Mouse (Mus musculus): ENCODE data around the gene Tor1a.
"Not testable (repeated sequence)": the region's sequence is repeated elsewhere in the genome, so short reads cannot be mapped to it uniquely, and the experiment has no call there.

The Tor1a gene

DNA sequence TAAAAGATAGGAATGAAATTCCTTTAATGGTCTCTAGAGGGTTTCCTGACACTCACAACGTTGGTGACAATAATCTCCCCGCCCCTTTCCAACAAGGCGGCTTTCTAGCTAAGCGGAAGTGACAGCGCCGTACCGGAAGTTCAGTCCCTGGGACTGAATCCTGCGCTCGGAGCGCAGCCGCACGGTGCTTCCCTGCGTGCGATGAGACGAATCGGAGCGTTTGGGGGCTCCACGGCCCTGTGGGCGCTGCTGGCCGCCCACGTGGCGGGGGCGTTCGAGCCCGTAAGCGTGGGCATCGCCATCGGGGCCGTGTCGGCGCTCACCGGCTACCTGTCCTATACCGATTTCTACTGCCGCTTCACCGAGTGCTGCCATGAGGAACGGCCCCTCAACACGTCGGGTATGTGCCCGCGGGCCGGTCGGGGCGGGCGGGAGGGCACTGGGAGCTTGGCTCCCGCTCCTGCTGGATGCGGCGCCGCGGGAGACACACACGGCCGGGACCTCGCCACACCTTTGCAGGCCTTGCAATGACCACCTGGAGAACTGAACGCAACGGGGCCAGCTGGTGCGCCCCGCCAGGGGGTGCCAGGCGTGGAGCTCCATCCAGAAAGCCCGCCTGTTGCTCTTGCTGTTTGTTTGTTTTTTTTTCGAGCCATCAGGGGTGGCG, 14.8 kb downstream of the Tor1a start, which contains the start of gene Tor1b:
Gene Tor1b (plus strand): TSS at position 136 of the 667 bp plus-strand sequence.
- peak; percentile 88 for DNase-seq

GRCm38 (mm10) chr2:30952457-30952823, 15.3 kb downstream of the Tor1a start:
- no peak for DNase-seq

DNA sequence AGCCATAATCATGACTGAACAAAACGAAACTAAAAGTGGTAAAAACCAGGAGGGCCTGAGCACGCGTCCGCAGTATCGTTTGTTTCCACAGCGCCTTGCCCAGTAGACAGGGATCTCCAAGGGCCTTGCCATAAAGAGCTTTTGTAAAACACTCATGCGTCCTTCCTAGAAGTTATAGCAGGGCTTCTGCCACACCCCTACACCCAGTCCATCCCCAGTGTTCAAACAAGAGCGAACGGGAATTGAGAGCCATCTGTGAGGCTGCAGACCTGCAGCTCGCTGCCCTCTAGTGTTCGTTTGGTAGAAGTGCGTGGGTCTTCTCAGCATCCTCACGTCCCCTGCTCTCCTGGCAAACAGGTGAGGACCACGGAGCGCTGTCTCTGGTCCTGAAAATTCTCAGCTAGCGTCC, 25.1 kb downstream of the Tor1a start:
- DNase-seq = peak; percentile 78

DNA sequence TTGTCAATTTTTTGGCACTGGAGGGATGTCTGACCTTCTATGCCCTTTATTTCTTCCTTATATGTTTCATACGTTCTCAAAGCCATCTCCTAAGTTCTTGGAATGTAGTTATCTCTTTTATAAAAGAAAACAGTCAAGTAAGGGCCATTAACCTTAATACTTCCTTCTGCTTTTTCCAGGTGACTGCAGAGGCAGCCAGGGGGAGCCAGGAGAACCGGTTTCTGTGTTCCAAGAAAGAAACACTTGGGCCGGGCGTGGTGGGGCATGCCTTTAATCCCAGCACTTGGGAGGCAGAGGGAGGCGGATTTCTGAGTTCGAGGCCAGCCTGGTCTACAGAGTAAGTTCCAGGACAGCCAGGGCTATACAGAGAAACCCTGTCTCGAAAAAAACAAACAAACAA, 25.6 kb downstream of the Tor1a start:
- DNase-seq = not testable (repeated sequence)

DNA sequence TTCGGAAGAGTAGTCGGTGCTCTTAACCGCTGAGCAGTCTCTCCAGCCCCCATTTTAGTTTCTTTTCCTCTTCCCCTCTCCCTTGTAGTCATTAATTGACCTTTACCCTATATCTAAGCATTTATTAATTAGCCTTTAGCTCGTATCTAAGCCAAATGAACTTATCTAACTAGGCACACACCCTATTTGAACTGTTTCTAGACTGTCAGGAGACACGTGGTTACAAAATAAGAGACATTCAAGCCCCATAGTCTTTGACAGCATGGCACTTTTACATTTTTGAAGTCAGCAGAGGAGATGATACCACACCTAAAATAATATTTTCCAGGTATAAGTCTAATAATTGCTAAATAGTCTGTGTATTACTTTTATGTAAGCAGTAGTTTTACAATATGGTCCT, 26.1 kb downstream of the Tor1a start:
- DNase-seq = no peak

DNA sequence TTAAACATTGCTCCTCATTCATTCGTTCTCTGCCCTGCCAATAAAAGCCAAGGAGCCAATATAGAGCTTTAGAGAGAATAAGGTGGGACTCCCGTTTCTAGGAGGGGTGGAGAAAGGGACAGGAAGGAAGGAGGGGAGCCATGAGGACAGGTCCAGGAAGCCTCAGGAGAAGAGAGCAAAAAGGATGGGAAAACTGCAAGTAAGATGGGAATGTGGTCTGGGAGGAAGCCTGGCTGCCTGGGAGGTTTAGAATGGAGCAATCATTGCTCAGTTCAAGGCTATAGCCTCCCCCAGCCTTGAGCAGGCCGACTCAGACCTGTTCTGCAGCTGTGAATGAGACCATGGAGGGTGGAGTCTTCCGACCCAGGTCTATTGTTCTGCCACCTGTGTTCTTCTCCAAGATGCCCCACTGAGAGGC, 29.1 kb downstream of the Tor1a start:
- DNase-seq = no peak

GRCm38 (mm10) chr2:30937731-30938130, 30.0 kb downstream of the Tor1a start:
- no peak for DNase-seq

DNA sequence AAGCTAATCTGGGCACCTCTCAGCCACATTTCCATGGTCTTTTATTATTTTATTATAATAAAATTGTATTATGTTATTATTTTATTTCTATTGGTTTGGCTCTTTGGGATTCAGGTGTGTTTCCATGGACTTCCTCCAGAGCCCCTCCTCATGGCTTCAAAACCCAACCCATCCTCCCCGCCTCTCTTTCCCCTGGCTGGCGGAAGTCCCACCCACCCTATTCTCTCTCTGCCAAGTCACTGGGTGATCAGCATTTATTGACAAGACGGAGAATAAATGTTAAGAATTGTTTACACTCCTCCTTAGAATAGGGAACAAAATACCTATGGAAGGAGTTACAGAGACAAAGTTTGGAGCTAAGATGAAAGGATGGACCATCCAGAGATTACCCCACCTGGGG, 30.9 kb downstream of the Tor1a start:
- no peak for DNase-seq

GRCm38 (mm10) chr2:30933917-30934450, 33.7 kb downstream of the Tor1a start:
- peak; percentile 82 for DNase-seq

- DNase-seq = no peak
Observed at GRCm38 (mm10) chr2:30933032-30933431, 34.7 kb downstream of the Tor1a start.

GRCm38 (mm10) chr2:30931922-30932321, 35.8 kb downstream of the Tor1a start:
- DNase-seq = no peak

GRCm38 (mm10) chr2:30930846-30931245, 36.9 kb downstream of the Tor1a start:
- not testable (repeated sequence) for DNase-seq

DNA sequence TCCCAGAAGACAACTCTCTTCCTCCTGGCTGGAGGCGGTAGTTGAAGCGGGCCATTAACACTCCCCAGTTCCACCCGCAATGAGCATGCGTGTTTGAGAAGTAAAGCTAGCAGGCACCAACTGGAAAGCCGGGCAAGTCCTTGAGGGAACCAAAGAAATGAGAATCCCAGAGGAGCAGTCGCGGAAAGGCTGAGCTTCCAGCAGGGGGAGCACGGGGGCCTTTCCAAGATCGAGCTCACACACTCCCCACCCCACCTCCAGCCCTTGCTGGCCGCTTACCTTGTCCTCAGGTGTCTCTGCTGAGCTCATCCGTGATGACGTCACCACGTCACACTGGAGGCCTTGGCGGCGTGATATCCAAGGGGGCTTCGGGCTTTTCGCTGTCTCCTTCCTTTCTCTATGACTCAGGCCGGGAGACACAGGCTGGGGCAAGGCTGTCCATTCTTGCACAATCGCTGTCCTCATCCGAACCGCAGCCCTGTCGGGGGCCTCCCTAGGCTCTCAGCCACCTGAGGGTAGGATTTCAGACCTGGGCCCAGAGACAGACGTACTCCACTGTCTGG, 38.2 kb downstream of the Tor1a start, which contains the start of gene Ptges:
Gene Ptges (minus strand): TSS at position 381 of the 563 bp plus-strand sequence.
- DNase-seq = peak; percentile 67

- no peak for DNase-seq
Observed at GRCm38 (mm10) chr2:30928893-30929482, 38.7 kb downstream of the Tor1a start.

- peak; percentile 81 for DNase-seq
Observed at GRCm38 (mm10) chr2:30927844-30928628, 39.7 kb downstream of the Tor1a start.

GRCm38 (mm10) chr2:30927151-30927781, 40.5 kb downstream of the Tor1a start:
- no peak for DNase-seq

DNA sequence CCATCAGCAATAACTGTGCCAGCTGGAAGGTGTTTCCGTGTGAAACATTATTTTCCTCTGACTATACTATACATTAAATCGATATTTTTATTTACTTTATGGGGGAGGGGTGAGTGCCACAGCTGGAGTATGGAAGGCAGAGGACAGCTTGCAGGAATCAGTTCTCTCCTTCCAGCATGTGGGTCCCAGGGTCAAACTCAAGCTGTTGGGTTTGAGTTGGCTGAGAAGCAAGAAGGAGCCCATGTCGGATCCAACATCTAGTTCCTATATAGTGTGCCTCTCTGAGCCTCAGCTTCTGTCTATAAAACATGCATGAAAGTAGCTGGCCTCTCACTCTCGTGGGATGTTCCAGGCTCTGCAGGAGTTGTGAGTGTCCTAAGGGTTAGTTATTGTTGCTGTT, 41.4 kb downstream of the Tor1a start:
- no peak for DNase-seq

DNA sequence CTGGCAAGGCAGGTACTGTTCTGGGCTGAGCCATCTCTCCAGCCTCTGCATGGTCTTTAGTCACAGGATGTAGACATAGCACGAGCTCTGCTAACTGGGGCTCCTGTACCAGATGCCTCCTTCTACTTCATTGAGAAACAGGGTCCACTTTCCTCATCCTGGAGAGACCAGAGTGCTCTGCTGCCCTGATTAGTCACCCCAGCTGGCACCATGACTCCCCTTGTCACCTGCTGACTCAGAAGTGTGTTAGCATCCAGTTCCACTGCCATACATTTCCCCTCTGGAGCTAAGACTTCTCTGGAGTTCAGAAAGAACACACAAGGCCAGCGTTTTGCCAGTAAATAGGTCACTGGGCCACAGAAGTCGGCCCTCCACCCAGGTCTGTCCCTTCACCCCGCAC, 42.6 kb downstream of the Tor1a start:
- no peak for DNase-seq

GRCm38 (mm10) chr2:30923099-30923498, 44.6 kb downstream of the Tor1a start:
- DNase-seq = no peak

- no peak for DNase-seq
Observed at GRCm38 (mm10) chr2:30920216-30920615, 47.5 kb downstream of the Tor1a start.

DNA sequence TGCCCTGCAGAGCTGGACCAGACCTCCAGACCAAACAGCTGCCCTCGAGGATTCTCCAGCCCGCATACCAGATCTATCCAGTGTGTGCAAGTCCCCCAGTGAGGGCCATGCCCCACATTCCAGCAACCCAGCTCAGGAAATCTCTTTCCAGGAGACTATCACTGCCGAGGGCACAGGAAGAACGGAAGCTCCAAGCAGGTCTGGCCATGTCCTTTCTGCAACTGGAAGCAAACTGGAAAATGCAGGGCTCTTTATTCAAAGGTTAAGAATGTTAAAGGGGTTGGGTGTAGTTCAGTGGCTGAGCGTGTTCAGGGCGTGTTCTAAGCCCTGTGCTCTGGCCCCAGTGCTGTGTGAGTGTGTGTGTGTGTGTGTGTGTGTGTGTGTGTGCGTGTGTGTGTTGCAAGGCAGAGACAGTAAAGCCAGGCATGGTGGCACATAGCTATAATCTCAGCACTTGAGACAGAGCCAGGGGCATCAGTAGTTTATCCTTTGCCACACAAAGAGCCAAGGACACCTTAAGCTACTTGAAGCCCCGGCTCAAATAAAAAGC, 48.9 kb downstream of the Tor1a start:
- peak; percentile 27 for DNase-seq

DNA sequence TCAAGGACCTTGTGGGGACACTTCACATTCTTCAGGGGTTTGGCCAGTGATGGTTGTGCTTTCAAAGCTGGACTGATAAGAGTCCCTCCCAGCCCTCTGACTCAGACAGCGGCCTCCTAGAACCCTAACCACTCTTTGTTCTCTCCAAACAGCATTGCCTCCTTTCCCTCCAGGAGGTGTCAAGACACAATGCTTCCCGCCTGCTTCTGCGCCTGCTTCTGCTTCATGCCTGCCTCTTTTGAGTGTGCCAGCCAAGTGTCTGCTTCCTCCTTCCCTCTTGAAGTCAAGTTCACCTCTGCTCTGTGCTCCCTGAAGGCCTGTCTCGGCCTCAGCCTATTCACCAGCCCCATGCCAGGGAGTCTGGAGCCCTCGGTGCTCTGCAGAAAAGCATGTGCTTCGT, 49.6 kb downstream of the Tor1a start:
- DNase-seq = no peak
